Comparison of ENCODE assay signal across 18 mouse cellular contexts in the genomic region with DNA sequence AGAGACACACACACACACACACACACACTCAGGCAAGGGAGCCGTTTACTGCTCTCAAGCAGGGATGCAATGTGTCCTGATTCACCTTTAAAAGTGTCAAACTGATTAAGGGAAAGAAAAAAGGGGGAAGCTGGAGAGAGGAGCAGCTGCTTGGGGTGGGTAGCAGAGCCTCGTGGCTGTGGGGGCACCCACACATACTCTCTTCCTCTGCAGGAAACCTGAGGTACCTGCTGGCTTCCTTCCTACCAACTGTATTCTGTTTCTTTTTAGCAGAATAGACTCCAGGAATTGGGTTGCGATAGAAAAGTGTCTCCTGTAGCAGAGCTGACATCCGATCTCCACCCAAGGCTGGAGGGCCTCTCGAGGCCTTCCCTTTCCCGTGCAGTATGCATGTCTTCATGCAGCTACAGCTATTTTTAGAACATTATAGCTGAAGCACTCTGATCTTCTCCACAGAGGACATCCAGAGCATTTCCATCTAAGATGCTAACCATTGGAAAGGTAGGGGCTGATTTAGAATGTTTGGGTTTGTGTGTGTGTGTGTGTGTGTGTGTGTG. TPM values are rescaled to one million over a fixed set of nuclear protein-coding genes. Genes with fewer than 3 reads are reported as not detected.
A peak's percentile ranks its signal among the peaks of the same experiment; 100 is the strongest.
DNase-seq lines count a peak whose midpoint lies in the region; ATAC-seq lines count a peak whose summit lies in the region.
"Had no signal": no experiment of that assay in that cellular context is flagged by ENCODE, and none has a peak within 500 bp of the region (broad histone marks: within the 10 kb centered on the region; RNA-seq: fewer than 3 reads in every experiment).

A gene (plus strand): TSS at position 417 of the 557 bp plus-strand sequence.

- peak within 1 kb of the TSS; percentile 65 for H3K27ac ChIP-seq in embryonic facial prominence, embryonic 12.5 days
- H3K27ac ChIP-seq in embryonic facial prominence, embryonic 10.5 days (replicated peaks), result no peak within 1 kb of the TSS
- 0 out of 2 replicates have a peak within 1 kb of the TSS, but pooled peaks have one; percentile 2 for H3K27ac ChIP-seq in intestine, embryonic 16.5 days (ENCODE audit: low read length)
- no peak within 1 kb of the TSS for H3K27ac ChIP-seq in intestine, embryonic 15.5 days
- no peak within 1 kb of the TSS for H3K27ac ChIP-seq in midbrain, embryonic 13.5 days
- H3K27ac ChIP-seq in midbrain, embryonic 14.5 days (replicated peaks; ENCODE audit: low read depth, low read length), result no peak within 1 kb of the TSS
- H3K27ac ChIP-seq in stomach, embryonic 15.5 days, result peak within 1 kb of the TSS; percentile 22; the same call in 1 of the 2 replicates
- H3K27ac ChIP-seq: hindbrain, embryonic 15.5 days had no signal

- H3K27me3 ChIP-seq in embryonic facial prominence, embryonic 12.5 days, result no peaks in the 10 kb centered on the region
- H3K27me3 ChIP-seq in embryonic facial prominence, embryonic 10.5 days (replicated peaks; ENCODE audit: low read depth, poor library complexity, severe bottlenecking), result no peaks in the 10 kb centered on the region
- H3K27me3 ChIP-seq in intestine, embryonic 16.5 days (replicated peaks; ENCODE audit: control insufficient read depth, insufficient read depth, low read length), result no peaks in the 10 kb centered on the region
- H3K27me3 ChIP-seq in intestine, embryonic 15.5 days (replicated peaks), result no peaks in the 10 kb centered on the region
- H3K27me3 ChIP-seq in midbrain, embryonic 13.5 days, result no peaks in the 10 kb centered on the region
- no peaks in the 10 kb centered on the region for H3K27me3 ChIP-seq in midbrain, embryonic 14.5 days (ENCODE audit: control insufficient read depth, insufficient read depth, low read length)
- no peaks in the 10 kb centered on the region for H3K27me3 ChIP-seq in stomach, embryonic 15.5 days (replicated peaks)
- H3K27me3 ChIP-seq: hindbrain, embryonic 15.5 days had no signal

- WGBS in embryonic facial prominence, embryonic 12.5 days, result 27% methylated on average over 6 of the region's 6 CpGs
- WGBS in embryonic facial prominence, embryonic 10.5 days, result 54% methylated on average over 6 of the region's 6 CpGs
- 40% methylated on average over 6 of the region's 6 CpGs for WGBS in intestine, embryonic 16.5 days
- 41% methylated on average over 6 of the region's 6 CpGs for WGBS in intestine, embryonic 15.5 days
- WGBS in midbrain, embryonic 13.5 days, result 75% methylated on average over 6 of the region's 6 CpGs
- WGBS in midbrain, embryonic 14.5 days, result 76% methylated on average over 6 of the region's 6 CpGs
- 23% methylated on average over 6 of the region's 6 CpGs for WGBS in stomach, embryonic 15.5 days

- H3K9ac ChIP-seq in embryonic facial prominence, embryonic 12.5 days, result no peak within 1 kb of the TSS
- H3K9ac ChIP-seq in intestine, embryonic 16.5 days (ENCODE audit: low read depth, low read length), result no peak within 1 kb of the TSS
- no peak within 1 kb of the TSS; the same call in 1 of the 2 replicates for H3K9ac ChIP-seq in intestine, embryonic 15.5 days
- H3K9ac ChIP-seq in midbrain, embryonic 13.5 days (replicated peaks), result 0 out of 2 replicates have a peak within 1 kb of the TSS, but pooled peaks have one; percentile 23
- H3K9ac ChIP-seq in midbrain, embryonic 14.5 days (replicated peaks; ENCODE audit: low read length), result no peak within 1 kb of the TSS
- H3K9ac ChIP-seq in stomach, embryonic 15.5 days, result no peak within 1 kb of the TSS
- H3K9ac ChIP-seq: hindbrain, embryonic 15.5 days had no signal

- no peaks in the 10 kb centered on the region for H3K9me3 ChIP-seq in embryonic facial prominence, embryonic 12.5 days
- no peaks in the 10 kb centered on the region for H3K9me3 ChIP-seq in embryonic facial prominence, embryonic 10.5 days
- no peaks in the 10 kb centered on the region for H3K9me3 ChIP-seq in intestine, embryonic 16.5 days (ENCODE audit: control insufficient read depth, low read length)
- no peaks in the 10 kb centered on the region for H3K9me3 ChIP-seq in intestine, embryonic 15.5 days
- H3K9me3 ChIP-seq in midbrain, embryonic 13.5 days, result no peaks in the 10 kb centered on the region
- no peaks in the 10 kb centered on the region for H3K9me3 ChIP-seq in midbrain, embryonic 14.5 days (ENCODE audit: control insufficient read depth, low read length)
- no peaks in the 10 kb centered on the region for H3K9me3 ChIP-seq in stomach, embryonic 15.5 days
- H3K9me3 ChIP-seq: hindbrain, embryonic 15.5 days had no signal

- H3K4me2 ChIP-seq in embryonic facial prominence, embryonic 12.5 days (replicated peaks), result no peak within 1 kb of the TSS
- H3K4me2 ChIP-seq in intestine, embryonic 16.5 days (ENCODE audit: low read depth, low read length), result no peak within 1 kb of the TSS
- H3K4me2 ChIP-seq in intestine, embryonic 15.5 days (replicated peaks), result no peak within 1 kb of the TSS
- no peak within 1 kb of the TSS for H3K4me2 ChIP-seq in midbrain, embryonic 13.5 days (replicated peaks)
- H3K4me2 ChIP-seq in midbrain, embryonic 14.5 days (ENCODE audit: low read length), result no peak within 1 kb of the TSS
- H3K4me2 ChIP-seq in stomach, embryonic 15.5 days, result 0 out of 2 replicates have a peak within 1 kb of the TSS, but pooled peaks have one; percentile 8
- H3K4me2 ChIP-seq: hindbrain, embryonic 15.5 days had no signal

- no peak within 1 kb of the TSS for H3K4me3 ChIP-seq in embryonic facial prominence, embryonic 12.5 days
- H3K4me3 ChIP-seq in embryonic facial prominence, embryonic 10.5 days, result no peak within 1 kb of the TSS
- H3K4me3 ChIP-seq in intestine, embryonic 16.5 days (ENCODE audit: low read length), result no peak within 1 kb of the TSS
- H3K4me3 ChIP-seq in intestine, embryonic 15.5 days (replicated peaks), result no peak within 1 kb of the TSS
- no peak within 1 kb of the TSS for H3K4me3 ChIP-seq in midbrain, embryonic 13.5 days (replicated peaks)
- no peak within 1 kb of the TSS for H3K4me3 ChIP-seq in midbrain, embryonic 14.5 days (replicated peaks; ENCODE audit: low read depth, low read length)
- H3K4me3 ChIP-seq in stomach, embryonic 15.5 days (replicated peaks), result no peak within 1 kb of the TSS
- H3K4me3 ChIP-seq: hindbrain, embryonic 15.5 days had no signal

- no peaks in the 10 kb centered on the region for H3K36me3 ChIP-seq in embryonic facial prominence, embryonic 12.5 days
- H3K36me3 ChIP-seq in embryonic facial prominence, embryonic 10.5 days (replicated peaks), result no peaks in the 10 kb centered on the region
- no peaks in the 10 kb centered on the region for H3K36me3 ChIP-seq in intestine, embryonic 16.5 days (ENCODE audit: control insufficient read depth, insufficient read depth, low read length)
- H3K36me3 ChIP-seq in intestine, embryonic 15.5 days, result no peaks in the 10 kb centered on the region
- H3K36me3 ChIP-seq in midbrain, embryonic 13.5 days, result no peaks in the 10 kb centered on the region
- H3K36me3 ChIP-seq in midbrain, embryonic 14.5 days (ENCODE audit: control insufficient read depth, insufficient read depth, low read length), result no peaks in the 10 kb centered on the region
- H3K36me3 ChIP-seq in stomach, embryonic 15.5 days, result no peaks in the 10 kb centered on the region
- H3K36me3 ChIP-seq: hindbrain, embryonic 15.5 days had no signal

- peaks cover 13% of the 10 kb centered on the region for H3K4me1 ChIP-seq in embryonic facial prominence, embryonic 12.5 days
- peaks cover 18% of the 10 kb centered on the region for H3K4me1 ChIP-seq in embryonic facial prominence, embryonic 10.5 days
- peaks cover 8% of the 10 kb centered on the region; the same call in 1 of the 2 replicates for H3K4me1 ChIP-seq in intestine, embryonic 16.5 days (ENCODE audit: control insufficient read depth, insufficient read depth, low read length)
- H3K4me1 ChIP-seq in intestine, embryonic 15.5 days (replicated peaks), result peaks cover 8% of the 10 kb centered on the region
- H3K4me1 ChIP-seq in midbrain, embryonic 13.5 days (replicated peaks), result peaks cover 7% of the 10 kb centered on the region
- 0 out of 2 replicates have a peak, but pooled peaks cover 6% of the 10 kb centered on the region for H3K4me1 ChIP-seq in midbrain, embryonic 14.5 days (ENCODE audit: control insufficient read depth, insufficient read depth, low read length)
- peaks cover 5% of the 10 kb centered on the region; the same call in 1 of the 2 replicates for H3K4me1 ChIP-seq in stomach, embryonic 15.5 days

- ATAC-seq in embryonic facial prominence, embryonic 12.5 days (ENCODE audit: insufficient number of reproducible peaks, insufficient read depth, low FRiP score, low TSS enrichment), result no peak
- ATAC-seq in intestine, embryonic 16.5 days, result no peak
- ATAC-seq in intestine, embryonic 15.5 days, result no peak
- no peak for ATAC-seq in midbrain, embryonic 13.5 days
- no peak for ATAC-seq in midbrain, embryonic 14.5 days (ENCODE audit: low FRiP score, low TSS enrichment)
- ATAC-seq in stomach, embryonic 15.5 days (ENCODE audit: insufficient read depth, low FRiP score, low read depth), result no peak
- ATAC-seq: forebrain, embryonic 14.5 days had no signal

- no peak for DNase-seq in embryonic facial prominence, embryonic 10.5 days (ENCODE audit: low spot score)
- DNase-seq in midbrain, embryonic 14.5 days, result no peak
- no peak for DNase-seq in cerebellum, postnatal 4 days (ENCODE audit: low spot score in 2 of 2)
- DNase-seq: adrenal gland, adult 8-10 months; cerebellum, adult 9-11 months; gastrocnemius, postnatal 14 days; kidney, postnatal 14 days; layer of hippocampus, postnatal 36 days; liver; lung, postnatal 10 days had no signal

RNA-seq across cellular contexts. Expression of the gene that starts here (rescaled TPM):
- polyA plus RNA-seq in embryonic facial prominence, embryonic 12.5 days (2016; fragmentation: Nextera tagmentation; extraction: Ambion mirVana), result not detected in 2 replicates
- not detected in 2 replicates for polyA plus RNA-seq in embryonic facial prominence, embryonic 10.5 days (2016; fragmentation: Nextera tagmentation; extraction: Ambion mirVana)
- not detected in 2 replicates for polyA plus RNA-seq in intestine, embryonic 16.5 days (2015; fragmentation: Nextera tagmentation; extraction: Ambion mirVana)
- polyA plus RNA-seq in intestine, embryonic 15.5 days (2015; fragmentation: Nextera tagmentation; extraction: Ambion mirVana), result not detected in 2 replicates
- not detected in 2 replicates for polyA plus RNA-seq in midbrain, embryonic 13.5 days (2015; fragmentation: Nextera tagmentation; extraction: Ambion mirVana)
- polyA plus RNA-seq in midbrain, embryonic 14.5 days (2014; fragmentation: Nextera tagmentation; extraction: Ambion mirVana), result not detected in 2 replicates
- polyA plus RNA-seq in stomach, embryonic 15.5 days (2015; fragmentation: Nextera tagmentation; extraction: Ambion mirVana), result not detected in 2 replicates
- polyA plus RNA-seq: embryonic facial prominence, embryonic 11.5 days; forebrain, embryonic 14.5 days; hindbrain, embryonic 15.5 days had no signal

Comparison
In these comparisons a context has a peak if more than half of its experiments do, and no peak if none do; other contexts are left out.
1. H3K27ac ChIP-seq: peak in embryonic facial prominence, embryonic 12.5 days (single experiment), intestine, embryonic 16.5 days (single experiment) and stomach, embryonic 15.5 days (single experiment); none in embryonic facial prominence, embryonic 10.5 days (single experiment), intestine, embryonic 15.5 days (single experiment), midbrain, embryonic 13.5 days (single experiment) and midbrain, embryonic 14.5 days (single experiment).